Mouse (Mus musculus) left cerebral cortex, postnatal 10 days (tissue): ENCODE results near the gene Stk17b. TPM values are rescaled to one million over a fixed set of nuclear protein-coding genes. Genes with fewer than 3 reads are reported as not detected.

Source experiments
- DNase-seq, 2 experiments: peaks; one replicate each; pipeline ENCODE4 v3.0.0; 2021 to 2022; ENCODE audit warnings: low spot score in 2 of 2, mixed read lengths in 1 of 2; ENCODE audit errors: extremely low spot score in 1 of 2
- intact Hi-C: fragments of 180-260 bp; cut with DNase I; formaldehyde crosslinking; loops from one replicate; pipeline ENCODE4 v1.15.1; 2025
- total RNA-seq, 2 experiments: library from RNA; stranded (reverse); gene quantifications; 2 replicates each; pipeline ENCODE4 v1.2.3; 2021

Stk17b gene
- total RNA-seq, result 10 to 100 TPM in 1 of 2 experiments, 1 to 10 TPM in 1; 7.5 to 10.1 TPM

- intact Hi-C loops, result loop anchor here (5.0 kb wide), 1 partner anchor 42 kb away; no protein-coding TSS in a partner anchor
- peak; percentile 63 to 95 for DNase-seq
Measured at GRCm38 (mm10) chr1:53784721-53785418, at the start of gene Stk17b. TSS of gene Stk17b (minus strand) at chr1:53785224.

DNA sequence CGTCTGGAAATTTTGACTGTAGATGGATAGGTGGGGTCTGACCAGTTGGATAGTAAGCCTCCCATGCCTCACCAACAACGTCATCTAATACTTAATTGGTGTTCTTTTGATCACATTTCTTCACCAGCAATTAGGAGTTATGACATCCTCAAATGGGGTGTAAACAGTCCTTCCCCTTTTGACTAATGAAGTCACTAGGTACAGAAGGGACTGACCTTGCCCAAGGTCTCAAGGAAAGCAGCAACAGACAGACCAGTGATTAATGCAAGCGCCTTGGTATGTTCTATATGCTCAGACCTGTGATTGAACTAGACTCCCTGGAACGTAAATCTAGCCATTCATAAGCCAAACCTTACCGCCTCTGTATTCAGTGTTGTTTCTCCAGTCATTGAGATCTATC lies 45.3 kb upstream of the Stk17b start:
- DNase-seq, result no peak
- intact Hi-C loops, result no loop called here

GRCm38 (mm10) chr1:53829089-53829488 lies 44.1 kb upstream of the Stk17b start:
- intact Hi-C loops, result loop anchor here (5.0 kb wide), 1 partner anchor 47 kb away; no protein-coding TSS in a partner anchor
- peak in 1 of 2 experiments; percentile 21 for DNase-seq

- DNase-seq, result no peak
- intact Hi-C loops, result loop anchor here (5.0 kb wide), 1 partner anchor 42 kb away; no protein-coding TSS in a partner anchor
Measured at GRCm38 (mm10) chr1:53824446-53825337, 39.7 kb upstream of the Stk17b start.

DNA sequence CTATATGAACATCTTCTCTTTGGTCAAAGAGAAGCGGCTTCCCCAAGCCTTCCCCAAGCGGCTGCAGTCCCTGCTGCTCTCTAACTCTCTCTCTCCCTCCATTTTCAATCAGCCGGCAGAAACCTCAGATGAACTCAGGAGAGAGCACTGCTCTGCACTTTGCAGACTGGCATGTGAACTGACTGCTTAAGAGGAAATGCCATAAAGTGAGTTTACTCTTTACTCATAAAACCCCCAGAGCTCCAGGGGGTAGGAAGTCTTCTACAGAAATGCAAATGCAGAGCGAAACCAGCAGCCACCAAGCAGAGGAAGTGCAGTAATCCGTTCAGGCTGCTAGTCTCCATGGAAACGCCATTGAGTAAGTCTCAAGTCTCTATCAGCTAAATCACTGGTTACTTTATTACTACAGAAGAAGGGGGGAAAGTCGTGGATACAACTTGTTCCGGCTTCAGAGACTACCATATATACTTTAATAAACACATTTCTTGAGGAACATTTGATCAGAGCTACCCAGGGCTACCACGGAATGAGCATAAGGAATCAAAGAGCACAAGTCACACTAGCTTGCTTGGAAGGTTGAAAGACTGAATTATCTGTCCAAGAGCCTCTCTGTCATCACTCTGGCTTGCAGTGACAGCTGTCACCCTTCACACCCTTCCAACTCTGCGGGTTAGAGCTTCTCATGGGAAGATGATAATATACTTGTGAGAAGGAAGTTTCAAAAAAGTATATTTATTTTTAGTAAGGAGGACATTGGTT lies 38.8 kb upstream of the Stk17b start:
- intact Hi-C loops, result no loop called here
- peak; percentile 31 to 71 for DNase-seq

DNA sequence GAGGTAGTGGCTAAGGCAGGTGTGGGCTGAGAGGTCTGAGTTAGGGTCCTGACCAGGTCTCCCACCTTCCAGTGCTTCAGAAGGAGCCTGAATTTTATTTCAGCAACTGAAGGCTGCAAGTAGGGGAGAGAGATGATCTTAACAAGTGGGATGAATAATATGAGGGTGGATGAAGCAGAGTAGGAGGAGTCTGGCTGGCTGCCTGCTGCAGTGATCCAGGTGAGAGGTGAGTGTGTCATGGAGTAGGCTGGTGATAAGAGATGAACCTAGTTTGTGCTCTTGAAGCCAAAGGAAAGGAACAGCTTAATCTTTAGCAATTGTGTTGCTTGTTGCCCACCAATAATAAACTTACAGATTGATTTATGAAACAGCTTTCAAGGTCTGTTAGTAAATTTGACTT lies 37.0 kb upstream of the Stk17b start:
- intact Hi-C loops, result no loop called here
- no peak for DNase-seq

- DNase-seq, result no peak
- intact Hi-C loops, result no loop called here
Measured at GRCm38 (mm10) chr1:53820041-53820632, 35.1 kb upstream of the Stk17b start.

GRCm38 (mm10) chr1:53818072-53818862 lies 33.2 kb upstream of the Stk17b start:
- DNase-seq, result no peak

DNA sequence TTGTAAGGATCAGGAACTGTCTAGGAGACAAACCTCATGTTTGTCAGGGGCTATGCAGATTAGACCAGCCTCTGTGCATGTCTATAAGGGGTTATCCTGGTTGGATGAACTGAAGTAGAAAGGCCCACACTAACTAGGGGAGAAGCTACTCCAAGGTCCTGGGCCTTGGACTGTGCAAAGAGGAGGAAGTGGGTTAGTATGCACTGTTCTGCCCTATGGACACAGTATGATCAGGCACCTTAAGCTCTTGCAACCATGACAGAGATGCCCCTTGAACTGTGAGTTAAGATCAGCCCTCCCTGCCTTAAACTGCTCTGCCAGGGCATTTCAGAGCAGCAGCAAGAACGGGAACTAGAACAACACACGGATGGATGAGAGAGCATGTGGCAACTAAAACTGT lies 31.3 kb upstream of the Stk17b start:
- DNase-seq, result no peak
- intact Hi-C loops, result no loop called here

More at GRCm38 (mm10) chr1:53818072-53818862, 33.2 kb upstream of the Stk17b start:
- intact Hi-C loops, result no loop called here

DNA sequence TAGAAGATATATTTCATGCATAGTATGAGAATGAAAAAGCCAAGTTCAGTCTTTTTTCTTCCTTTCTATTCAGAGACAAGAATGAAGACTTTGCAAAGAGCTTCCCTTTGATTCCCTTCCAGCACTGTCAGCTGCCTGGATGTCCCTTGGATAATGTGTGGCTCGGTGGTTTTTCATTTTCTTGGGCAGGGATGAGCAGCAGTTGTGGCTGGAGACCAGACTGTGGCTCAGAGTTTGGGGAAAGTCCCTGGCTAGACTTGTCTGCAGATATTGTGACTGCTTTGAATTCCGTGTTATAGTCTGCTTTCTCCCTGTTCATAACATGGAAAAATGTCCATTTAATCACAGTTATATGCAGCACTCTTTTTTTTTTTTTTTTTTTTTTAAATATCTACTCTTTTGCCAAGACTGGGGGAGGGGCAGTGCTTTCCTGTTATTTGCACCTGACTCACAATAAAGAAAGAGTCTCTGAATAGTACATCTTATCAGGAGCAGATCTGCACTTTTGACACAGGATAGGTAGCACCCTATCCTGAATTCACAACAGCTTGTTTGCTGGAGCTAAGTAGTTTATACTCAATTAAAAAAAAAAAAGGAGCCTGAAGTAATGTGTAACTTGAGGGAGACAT lies 29.2 kb upstream of the Stk17b start:
- intact Hi-C loops, result no loop called here
- no peak for DNase-seq

GRCm38 (mm10) chr1:53811919-53812318 lies 26.9 kb upstream of the Stk17b start:
- intact Hi-C loops, result no loop called here
- no peak for DNase-seq

GRCm38 (mm10) chr1:53808229-53808628 lies 23.2 kb upstream of the Stk17b start:
- DNase-seq, result no peak
- intact Hi-C loops, result no loop called here

DNA sequence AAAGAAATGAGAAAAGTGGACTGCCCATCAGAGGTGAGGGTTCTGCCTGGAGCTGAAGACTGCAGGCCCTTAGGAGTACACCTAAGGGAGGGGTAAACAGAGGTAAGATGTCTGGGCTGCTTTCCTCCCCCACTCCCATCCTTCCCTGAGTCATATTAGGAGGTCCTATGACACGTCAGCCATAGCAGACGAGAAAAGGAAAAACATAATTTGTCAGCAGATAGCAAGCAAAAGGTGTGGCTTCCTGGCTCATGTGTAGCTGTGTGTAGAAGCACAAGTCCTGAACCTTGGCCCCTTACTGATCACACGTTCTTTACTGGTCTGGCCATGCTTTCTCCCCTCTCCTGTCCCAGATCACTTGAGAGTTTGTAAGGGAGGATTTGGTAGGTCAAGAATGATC lies 12.8 kb upstream of the Stk17b start:
- intact Hi-C loops, result no loop called here
- no peak for DNase-seq

GRCm38 (mm10) chr1:53797074-53797473 lies 12.1 kb upstream of the Stk17b start:
- intact Hi-C loops, result no loop called here
- no peak for DNase-seq

DNA sequence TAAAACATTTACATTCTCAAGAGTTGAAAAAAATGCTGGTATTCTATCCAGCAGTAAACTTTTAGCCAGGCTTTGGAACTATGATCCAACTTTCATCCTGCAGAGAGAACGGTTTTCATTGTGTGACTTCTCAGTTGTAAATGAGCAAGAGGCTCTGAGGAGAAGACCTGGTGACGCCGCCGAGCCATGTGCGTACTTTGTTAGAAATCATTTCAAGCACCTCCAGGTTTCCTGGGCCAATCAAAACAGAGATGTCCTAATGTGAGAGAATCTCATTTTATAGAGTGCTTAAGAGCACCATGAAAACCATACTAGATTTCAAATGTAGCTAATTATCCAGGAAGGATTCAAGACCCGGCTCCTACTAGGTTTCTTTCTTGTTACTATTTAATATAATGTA lies 11.2 kb upstream of the Stk17b start:
- no peak for DNase-seq
- intact Hi-C loops, result no loop called here

- intact Hi-C loops, result no loop called here
- no peak for DNase-seq
Measured at GRCm38 (mm10) chr1:53795591-53795990, 10.6 kb upstream of the Stk17b start.

DNA sequence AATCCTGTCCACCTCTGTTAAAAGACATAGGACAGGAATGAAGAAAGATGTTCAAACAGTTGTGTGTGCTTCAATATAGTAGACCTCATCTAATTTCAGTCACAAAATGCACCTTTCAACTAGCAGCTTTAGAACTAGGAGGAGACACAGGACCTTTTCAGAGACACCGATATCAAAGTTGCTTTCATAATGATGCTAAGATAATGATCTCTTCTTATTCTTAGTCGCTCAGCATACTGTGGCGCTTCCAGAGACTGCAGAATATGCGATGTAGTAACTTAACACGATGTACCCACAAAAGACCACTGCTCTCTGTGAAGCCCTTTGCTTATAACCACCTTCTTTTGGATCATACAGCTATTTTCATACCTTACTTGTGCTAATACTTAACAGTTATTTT lies 10.1 kb upstream of the Stk17b start:
- no peak for DNase-seq
- intact Hi-C loops, result no loop called here

DNA sequence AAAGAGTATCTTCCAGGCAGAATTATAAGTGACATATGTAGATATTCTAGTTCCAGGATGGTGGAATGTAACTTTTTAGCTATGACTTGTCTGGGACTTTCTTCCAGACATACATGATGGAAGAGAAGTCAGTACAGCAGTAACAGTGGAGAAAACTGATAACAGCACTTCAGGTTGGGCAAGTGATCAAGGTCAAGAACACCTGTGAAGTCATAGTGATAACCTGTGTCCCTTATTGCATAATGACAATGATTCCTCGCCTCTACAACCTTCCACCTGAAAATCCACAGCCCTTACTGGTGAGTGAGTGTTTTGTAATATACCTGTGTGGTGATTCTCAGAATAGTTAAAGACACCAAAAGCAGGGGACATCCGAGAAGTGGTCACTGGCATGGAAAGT lies 9.3 kb upstream of the Stk17b start:
- no peak for DNase-seq
- intact Hi-C loops, result no loop called here
